Mouse (Mus musculus) liver, postnatal 0 days (tissue): ENCODE results near the gene Ccnd3. TPM values are rescaled to one million over a fixed set of nuclear protein-coding genes. Genes with fewer than 3 reads are reported as not detected.

ENCODE experiments used
- ATAC-seq: fragments of 200-750 bp; cut with Nextera tagmentation; 2 replicates; pipeline ENCODE4 v1.8.0; 2017; ENCODE audit warnings: mild to moderate bottlenecking, moderate library complexity
- DNase-seq: peaks from one replicate; pipeline ENCODE4 v3.0.0-alpha.2; 2016
- H3K27ac ChIP-seq: fragments of 300-500 bp; sonication (generic); 2 replicates; pipeline ENCODE4 v1.5.1; 2014; ENCODE audit warnings: antibody characterized with exemption, moderate library complexity, mild to moderate bottlenecking, low read depth
- H3K27me3 ChIP-seq: fragments of 300-500 bp; sonication (generic); 2 replicates; pipeline ENCODE4 v1.6.1; 2014; ENCODE audit warnings: low read length, control low read depth, mixed read lengths; ENCODE audit not compliant: insufficient read depth
- H3K36me3 ChIP-seq: fragments of 300-500 bp; sonication (generic); replicated peaks from 2 replicates; pipeline ENCODE4 v1.6.1; 2014; ENCODE audit warnings: mild to moderate bottlenecking, control low read depth, low read length, moderate library complexity, mixed read lengths; ENCODE audit not compliant: insufficient read depth
- H3K4me1 ChIP-seq: fragments of 300-500 bp; sonication (generic); 2 replicates; pipeline ENCODE4 v1.6.1; 2014; ENCODE audit warnings: antibody characterized with exemption, mild to moderate bottlenecking, control low read depth; ENCODE audit not compliant: insufficient read depth
- H3K4me2 ChIP-seq: fragments of 300-500 bp; sonication (generic); 2 replicates; pipeline ENCODE4 v1.6.1; 2014; ENCODE audit warnings: low read depth, mild to moderate bottlenecking, low read length, moderate library complexity, mixed read lengths
- H3K4me3 ChIP-seq: fragments of 300-500 bp; sonication (generic); 2 replicates; pipeline ENCODE4 v1.5.1; 2014; ENCODE audit warnings: low read depth, low read length
- H3K9ac ChIP-seq: fragments of 300-500 bp; sonication (generic); replicated peaks from 2 replicates; pipeline ENCODE4 v1.6.1; 2014; ENCODE audit warnings: mild to moderate bottlenecking, moderate library complexity
- H3K9me3 ChIP-seq: fragments of 300-500 bp; sonication (generic); 2 replicates; pipeline ENCODE4 v1.6.1; 2016; ENCODE audit warnings: mild to moderate bottlenecking, control low read depth, low read length, mixed read lengths
- CTCF ChIP-seq: sonication (generic); IDR thresholded peaks from 2 replicates; pipeline ENCODE4 v1.5.1; 2016; ENCODE audit warnings: antibody characterized with exemption, low read depth
- EP300 ChIP-seq: IDR thresholded peaks from 2 replicates; pipeline ENCODE4 v1.6.1; 2016; ENCODE audit warnings: antibody characterized with exemption, low read depth, mild to moderate bottlenecking
- WGBS: fragments of 180-500 bp; shearing (Covaris S2); extraction: QIAGEN DNeasy Blood & Tissue Kit; methylation state at CpG from one replicate; pipeline ENCODE4 v1.1.7; 2014; ENCODE audit not compliant: insufficient replicate concordance; 5-methylcytosine and 5-hydroxymethylcytosine counted together
- polyA plus RNA-seq: library from polyadenylated mRNA; unstranded; fragments of >200 nt; fragmentation: Nextera tagmentation; extraction: Ambion mirVana; gene quantifications from 2 replicates; pipeline ENCODE4 v1.2.1, GENCODE M21; 2015

Ccnd3 gene
- polyA plus RNA-seq, 1 experiment from 2014 or later: 249 TPM

DNA sequence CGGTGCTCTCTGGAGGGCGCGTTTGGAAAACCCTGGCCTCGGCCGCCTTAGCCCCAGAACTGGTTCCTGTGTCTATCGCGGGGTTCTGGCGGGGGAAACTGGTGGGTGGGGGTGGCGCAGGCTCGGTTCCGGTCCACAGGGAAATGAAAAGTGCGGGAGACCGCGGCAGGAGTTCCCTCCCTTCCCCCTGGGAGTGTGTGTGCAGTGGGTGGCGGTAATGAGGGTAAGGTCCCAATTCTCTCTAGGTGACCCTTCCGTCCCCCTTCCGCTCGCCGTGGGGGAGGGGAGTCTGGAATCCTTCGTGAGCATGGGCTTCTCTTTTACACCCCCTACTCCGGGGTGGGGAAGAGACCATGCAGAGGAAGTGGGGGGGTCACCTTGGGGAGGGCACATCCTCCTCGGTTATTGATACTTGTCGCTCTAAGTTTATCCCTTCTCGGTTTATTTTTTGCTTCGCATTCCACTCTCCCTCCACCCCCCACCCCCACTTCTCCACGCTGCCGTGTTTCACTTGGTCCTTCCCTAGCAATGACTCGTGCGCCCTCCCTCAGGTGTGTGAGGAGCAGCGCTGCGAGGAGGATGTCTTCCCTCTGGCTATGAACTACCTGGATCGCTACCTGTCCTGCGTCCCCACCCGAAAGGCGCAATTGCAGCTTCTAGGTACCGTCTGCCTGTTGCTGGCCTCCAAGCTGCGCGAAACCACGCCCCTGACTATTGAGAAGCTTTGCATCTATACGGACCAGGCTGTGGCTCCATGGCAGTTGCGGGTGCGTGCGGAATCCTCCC lies 89.5 kb downstream of the Ccnd3 start:
- H3K36me3 ChIP-seq: peaks cover 39% of the 10 kb centered on the region
- H3K27me3 ChIP-seq: no peaks in the 10 kb centered on the region
- peaks cover 47% of the 10 kb centered on the region for H3K4me1 ChIP-seq
- H3K9ac ChIP-seq: peak overlapping the region; percentile 86
- peak overlapping the region; percentile 95 for H3K4me3 ChIP-seq
- ATAC-seq (no peak), DNase-seq (peak; percentile 66)
- WGBS: under 1% methylated on average over 37 of the region's 43 CpGs
- TF ChIP-seq CTCF (no peak), EP300 (peak; percentile 35; the same call in 1 of the 2 replicates)
- peak overlapping the region; percentile 93 for H3K27ac ChIP-seq
- no peaks in the 10 kb centered on the region for H3K9me3 ChIP-seq
- H3K4me2 ChIP-seq: peak overlapping the region; percentile 86

DNA sequence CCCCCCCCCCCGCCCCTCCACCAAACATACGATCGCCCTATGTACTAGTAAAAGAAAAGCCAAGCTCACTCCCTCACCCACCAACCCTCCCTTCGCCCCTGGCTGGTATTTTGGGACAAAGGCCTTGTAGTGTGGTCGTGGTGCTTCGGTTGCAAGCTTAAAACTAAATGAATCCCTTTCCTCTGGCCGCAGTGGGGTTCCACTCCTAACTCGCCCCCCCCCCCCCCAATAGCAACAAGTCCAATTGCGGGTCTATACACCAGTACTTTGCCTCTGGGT lies 90.1 kb downstream of the Ccnd3 start:
- Histone ChIP-seq H3K27me3 (no peaks in the 10 kb centered on the region), H3K9me3 (no peaks in the 10 kb centered on the region), H3K9ac (peak overlapping the region; percentile 86), H3K4me3 (peak overlapping the region; percentile 95), H3K36me3 (peaks cover 44% of the 10 kb centered on the region), H3K27ac (peak overlapping the region; percentile 93), H3K4me2 (peak overlapping the region; percentile 86), H3K4me1 (peaks cover 53% of the 10 kb centered on the region)
- ATAC-seq (no peak), DNase-seq (no peak)
- 0% methylated on average over 6 of the region's 9 CpGs for WGBS
- no peak for TF ChIP-seq EP300
- TF ChIP-seq CTCF: no peak

DNA sequence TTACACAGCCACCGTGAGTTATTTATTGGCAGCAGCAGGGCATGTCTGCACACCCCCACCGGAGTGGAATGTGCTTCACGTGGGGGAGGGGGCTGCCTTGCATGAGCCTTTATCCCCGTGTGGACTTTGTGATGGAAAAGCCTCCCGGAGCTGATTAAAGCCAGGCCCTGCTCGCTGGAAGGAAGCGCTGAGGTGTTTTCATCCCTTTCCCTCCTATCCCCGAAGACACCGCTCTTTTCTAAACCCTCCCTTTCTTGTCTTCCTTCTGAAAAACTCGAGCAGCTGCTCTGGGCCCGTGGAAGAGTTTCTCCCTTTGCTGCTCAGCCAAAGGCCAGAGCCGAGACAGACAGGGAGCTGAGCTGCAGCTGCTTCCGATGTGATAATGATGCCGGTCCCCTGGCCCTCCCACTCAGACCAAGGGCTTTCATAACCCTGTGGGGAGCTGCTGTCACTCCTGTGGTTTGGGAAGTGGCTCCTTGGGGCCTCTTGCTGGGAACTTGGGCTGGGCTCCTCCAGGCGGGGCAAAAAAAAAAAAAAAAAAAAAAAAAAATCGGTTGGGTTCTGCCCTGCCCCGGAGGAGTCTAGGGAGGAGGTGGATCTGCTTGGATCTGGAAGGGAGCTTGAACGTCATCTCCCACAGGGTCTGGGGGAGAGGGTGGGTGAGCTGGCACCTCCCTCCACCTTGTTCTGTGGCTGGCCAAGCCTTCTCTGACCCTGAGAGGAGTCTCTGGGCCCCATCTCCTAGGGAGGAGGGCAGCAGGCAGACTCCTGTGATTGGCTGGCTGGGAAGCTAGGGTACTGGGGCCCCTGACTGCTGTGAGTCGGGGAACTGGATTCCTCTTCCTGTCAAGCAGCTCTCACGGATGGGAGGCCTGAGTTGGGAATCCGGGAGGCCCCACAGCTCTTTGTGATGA lies 90.7 kb downstream of the Ccnd3 start:
- ATAC-seq (peak; percentile 41), DNase-seq (peak; percentile 80)
- H3K36me3 ChIP-seq: peaks cover 48% of the 10 kb centered on the region
- H3K9ac ChIP-seq: peak overlapping the region; percentile 86
- WGBS: 6% methylated on average over 21 of the region's 21 CpGs
- H3K4me2 ChIP-seq: peak overlapping the region; percentile 86
- peaks cover 55% of the 10 kb centered on the region for H3K4me1 ChIP-seq
- H3K27ac ChIP-seq: peak overlapping the region; percentile 93
- H3K9me3 ChIP-seq: no peaks in the 10 kb centered on the region
- H3K27me3 ChIP-seq: no peaks in the 10 kb centered on the region
- no peak for TF ChIP-seq CTCF
- peak; percentile 64 for TF ChIP-seq EP300
- peak overlapping the region; percentile 95 for H3K4me3 ChIP-seq

DNA sequence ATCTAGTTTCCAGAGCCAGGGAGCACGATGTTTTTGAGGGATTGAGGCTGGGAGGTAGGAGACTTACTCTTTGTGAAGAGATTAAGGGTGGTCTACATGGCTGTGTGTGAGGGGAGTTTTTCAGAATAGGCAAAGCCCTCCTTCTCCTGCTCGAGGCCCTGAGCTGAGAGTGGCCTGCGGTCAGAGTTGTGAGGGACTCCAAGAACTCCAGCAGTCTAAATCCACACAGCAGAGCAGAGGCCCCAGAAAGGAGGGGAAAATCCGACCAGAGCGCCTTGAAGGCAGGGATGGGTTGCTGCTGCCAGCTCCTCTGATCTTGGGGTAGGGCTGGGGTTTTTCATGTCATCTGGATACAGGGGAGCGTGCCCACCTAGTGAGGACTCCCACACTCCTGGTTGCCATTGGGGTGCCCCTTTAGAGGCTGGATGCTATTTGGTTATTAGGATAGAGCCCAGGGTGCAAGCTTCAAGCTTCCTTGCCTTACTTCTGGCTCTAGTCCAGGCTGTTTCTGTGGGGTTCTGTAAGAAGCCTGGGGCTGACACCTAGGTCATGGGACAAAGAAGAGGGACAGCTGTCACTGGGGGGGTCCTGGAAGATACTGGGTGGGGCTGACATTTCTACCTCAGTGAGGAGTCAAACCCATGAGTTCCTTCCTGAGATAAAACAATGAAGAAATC lies 91.4 kb downstream of the Ccnd3 start:
- DNase-seq: peak; percentile 41

DNA sequence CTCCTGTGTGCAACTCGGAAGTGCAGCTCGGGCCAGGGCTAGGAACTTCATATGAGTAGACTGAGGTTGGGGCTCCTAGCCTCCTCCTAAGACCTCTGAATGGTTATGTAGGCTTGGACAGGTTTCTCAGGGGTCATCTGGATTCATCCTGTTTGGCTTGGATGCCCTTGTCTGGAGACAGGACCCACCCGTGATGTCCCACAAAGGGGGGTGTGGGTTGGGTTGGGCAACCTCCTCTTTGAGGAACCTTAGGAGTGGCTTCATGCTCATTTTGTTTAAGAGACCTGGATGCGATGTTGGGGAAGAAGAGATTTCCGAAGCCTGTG lies 92.0 kb downstream of the Ccnd3 start:
- Histone ChIP-seq H3K27ac (peak overlapping the region; percentile 93), H3K4me1 (peaks cover 49% of the 10 kb centered on the region), H3K9ac (peak overlapping the region; percentile 86), H3K4me2 (peak overlapping the region; percentile 86), H3K9me3 (no peaks in the 10 kb centered on the region), H3K36me3 (peaks cover 52% of the 10 kb centered on the region), H3K27me3 (no peaks in the 10 kb centered on the region), H3K4me3 (peak overlapping the region; percentile 95)
- DNase-seq: peak; percentile 30
- WGBS: 48% methylated on average over 5 of the region's 5 CpGs
- TF ChIP-seq EP300 (no peak; the same call in 1 of the 2 replicates), CTCF (no peak)
- no peak for ATAC-seq

More for the DNA sequence above, 91.4 kb downstream of the Ccnd3 start:
- Histone ChIP-seq H3K4me3 (peak overlapping the region; percentile 95), H3K9ac (peak overlapping the region; percentile 86), H3K9me3 (no peaks in the 10 kb centered on the region), H3K27me3 (no peaks in the 10 kb centered on the region), H3K4me2 (peak overlapping the region; percentile 86), H3K27ac (peak overlapping the region; percentile 93), H3K36me3 (peaks cover 50% of the 10 kb centered on the region), H3K4me1 (peaks cover 54% of the 10 kb centered on the region)
- 46% methylated on average over 6 of the region's 6 CpGs for WGBS
- no peak for ATAC-seq
- no peak for TF ChIP-seq CTCF
- no peak for TF ChIP-seq EP300

DNA sequence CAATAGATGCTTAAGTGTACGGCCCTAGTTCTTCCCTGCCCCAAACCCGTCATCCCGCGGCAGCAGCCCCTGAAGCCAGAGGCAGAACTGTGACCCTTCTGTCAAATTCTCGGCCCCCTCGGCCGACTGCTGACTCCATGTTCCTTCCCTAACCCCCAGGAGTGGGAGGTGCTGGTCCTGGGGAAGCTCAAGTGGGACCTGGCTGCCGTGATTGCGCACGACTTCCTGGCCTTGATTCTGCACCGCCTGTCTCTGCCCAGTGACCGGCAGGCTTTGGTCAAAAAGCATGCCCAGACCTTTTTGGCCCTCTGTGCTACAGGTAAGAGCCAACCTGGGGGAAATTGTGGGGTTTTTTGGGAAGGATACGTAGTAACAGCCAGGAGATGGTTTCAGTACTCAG lies 92.4 kb downstream of the Ccnd3 start:
- Histone ChIP-seq H3K27ac (peak overlapping the region; percentile 93), H3K27me3 (no peaks in the 10 kb centered on the region), H3K4me3 (peak overlapping the region; percentile 95), H3K9ac (peak overlapping the region; percentile 86), H3K9me3 (no peaks in the 10 kb centered on the region), H3K36me3 (peaks cover 57% of the 10 kb centered on the region), H3K4me1 (peaks cover 49% of the 10 kb centered on the region), H3K4me2 (peak overlapping the region; percentile 86)
- 59% methylated on average over 13 of the region's 13 CpGs for WGBS
- DNase-seq (peak; percentile 37), ATAC-seq (no peak)
- TF ChIP-seq CTCF: no peak
- TF ChIP-seq EP300: no peak
